Mouse (Mus musculus): ENCODE data around the gene Ice1.

The Ice1 gene

GRCm38 (mm10) chr13:70637282-70637661 lies at the start of gene Ice1:
Gene Ice1 (minus strand): TSS chr13:70637634.
- no peak for DNase-seq (ENCODE audit: low spot score)

DNA sequence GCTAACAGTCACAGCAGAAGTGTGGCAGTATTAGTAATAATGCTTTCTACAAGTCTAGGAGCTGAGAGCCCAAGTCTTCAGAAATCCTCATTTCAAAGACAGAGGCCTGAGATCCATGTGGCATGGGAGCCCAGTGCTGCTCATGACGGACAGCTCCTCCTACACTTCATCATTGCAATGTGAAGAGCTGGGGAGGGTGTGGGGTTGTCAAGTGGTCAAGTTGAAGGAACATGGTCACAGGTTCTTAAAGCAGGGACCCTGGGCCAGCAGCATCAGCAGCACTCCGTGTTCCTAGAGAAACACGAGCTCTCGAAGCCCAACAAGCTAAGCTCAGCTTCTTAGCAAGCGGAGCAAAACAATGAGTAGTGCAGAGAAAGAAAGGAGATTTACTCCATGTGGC lies 48.4 kb upstream of the Ice1 start:
- DNase-seq (ENCODE audit: low spot score) = no peak

DNA sequence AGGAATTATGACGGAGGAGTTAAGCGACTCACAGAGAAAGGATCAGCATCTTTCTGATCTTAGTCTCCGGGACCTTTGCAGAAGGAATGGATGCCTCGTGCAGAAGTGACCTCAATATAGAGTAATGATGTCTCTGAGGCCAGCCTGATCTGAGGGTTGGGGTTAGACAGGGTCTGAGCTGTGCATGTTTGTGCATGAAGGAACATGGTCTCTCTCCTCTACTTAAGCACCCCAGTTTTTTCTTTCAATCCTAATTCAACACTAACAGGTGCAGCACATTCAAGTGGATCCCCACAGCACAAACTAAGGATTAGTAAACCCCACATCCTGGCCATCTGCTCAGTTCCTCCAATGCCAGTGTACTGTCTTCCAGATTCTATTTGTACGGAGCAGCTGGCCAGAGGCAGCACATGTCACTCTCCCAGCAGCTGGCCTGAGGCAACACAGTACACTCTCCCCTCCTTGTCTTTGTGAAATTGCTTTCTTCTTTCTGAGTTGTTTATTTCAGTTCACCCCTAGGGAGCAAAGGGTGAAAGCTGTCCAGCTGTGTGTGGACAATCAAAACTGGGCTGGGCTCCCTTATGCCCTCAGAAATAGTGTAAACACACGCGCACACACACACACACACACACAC lies 47.7 kb upstream of the Ice1 start:
- DNase-seq (ENCODE audit: low spot score) = no peak

- DNase-seq (ENCODE audit: low spot score) = peak; percentile 15
These were observed 44.2 kb upstream of the Ice1 start for GRCm38 (mm10) chr13:70681411-70682183.

GRCm38 (mm10) chr13:70680316-70680715 lies 42.9 kb upstream of the Ice1 start:
- DNase-seq (ENCODE audit: low spot score) = no peak

DNA sequence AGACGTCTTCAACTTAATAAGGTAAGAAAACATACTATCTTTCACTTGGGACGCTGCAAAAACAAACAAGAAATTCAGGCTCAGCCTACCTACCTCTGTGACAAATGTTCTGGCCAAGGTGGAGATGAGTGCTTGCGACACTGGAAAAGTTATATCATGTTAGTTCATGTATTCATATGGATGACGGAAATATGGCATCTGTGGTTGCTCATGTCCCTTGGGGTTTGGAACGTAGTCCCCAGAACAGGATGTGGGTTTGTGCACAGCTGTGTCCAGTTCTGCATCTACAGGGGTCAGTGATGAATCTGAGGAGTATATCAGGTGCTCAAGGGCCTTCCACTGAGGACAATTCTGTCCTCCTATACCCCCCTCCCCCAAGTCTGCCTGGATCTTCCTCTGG lies 40.3 kb upstream of the Ice1 start:
- no peak for DNase-seq (ENCODE audit: low spot score)

DNA sequence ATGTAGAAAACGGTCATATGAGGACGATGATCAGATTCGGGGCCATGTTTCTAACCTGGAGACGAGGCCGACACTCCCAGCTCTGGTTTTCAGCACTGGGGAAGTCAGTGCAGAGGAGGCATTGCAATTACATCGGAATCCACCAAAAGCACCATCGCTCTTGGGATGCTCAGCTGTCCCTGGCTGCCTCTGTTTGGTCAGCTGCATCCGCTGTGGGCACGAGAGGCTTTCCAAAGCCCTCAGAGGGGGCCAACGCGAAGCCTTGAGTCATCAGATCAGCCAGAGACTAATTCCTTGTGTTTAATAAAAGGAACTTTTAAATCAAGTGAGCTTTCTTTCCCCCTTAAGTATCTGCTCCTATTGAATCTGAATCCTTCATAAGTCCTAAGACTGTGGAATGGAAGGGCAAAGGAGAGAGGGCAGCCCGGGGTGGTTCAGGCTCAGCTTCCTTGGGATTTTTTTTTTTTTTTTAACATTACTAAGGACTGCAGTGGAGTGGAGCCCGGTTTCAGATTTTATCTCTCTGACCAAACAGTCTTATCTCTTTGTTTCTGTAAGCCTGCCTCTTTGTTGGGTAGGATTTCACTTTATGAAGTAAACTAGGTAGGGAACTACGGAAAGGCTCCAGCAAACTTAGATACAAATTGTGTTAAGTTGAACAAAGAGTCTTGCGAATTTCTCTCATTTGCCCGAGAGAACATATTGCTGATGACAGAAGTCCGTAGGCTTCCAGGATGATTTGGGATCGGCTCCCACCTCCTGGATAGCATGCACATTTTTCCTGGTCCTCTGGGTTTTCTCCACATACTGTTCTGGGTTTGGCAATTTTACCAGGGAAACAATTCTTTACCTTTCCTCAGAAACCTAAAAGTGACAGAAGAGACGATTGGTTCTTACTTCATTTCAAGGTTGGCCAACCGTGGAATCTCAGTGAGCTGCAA lies 39.1 kb upstream of the Ice1 start:
- DNase-seq (ENCODE audit: low spot score) = no peak

DNA sequence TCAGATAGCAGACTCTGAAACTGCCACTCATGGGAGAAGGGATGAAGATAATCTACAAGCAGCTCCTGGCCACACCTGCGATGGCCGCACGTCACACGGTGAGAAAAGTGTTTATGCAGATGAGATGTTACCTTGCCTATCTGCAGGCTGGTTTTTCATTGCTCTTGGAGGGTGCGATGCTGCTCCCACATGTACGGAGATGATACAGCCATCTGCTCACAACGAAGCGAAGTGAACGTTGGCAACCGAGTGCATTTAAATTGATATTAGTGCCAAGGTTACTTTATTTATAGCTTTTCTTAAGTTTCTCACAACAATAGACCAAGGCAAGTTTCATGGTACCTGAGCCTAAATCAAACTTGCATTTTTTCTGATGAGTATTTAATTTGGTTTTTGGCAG lies 37.6 kb upstream of the Ice1 start:
- no peak for DNase-seq (ENCODE audit: low spot score)

DNA sequence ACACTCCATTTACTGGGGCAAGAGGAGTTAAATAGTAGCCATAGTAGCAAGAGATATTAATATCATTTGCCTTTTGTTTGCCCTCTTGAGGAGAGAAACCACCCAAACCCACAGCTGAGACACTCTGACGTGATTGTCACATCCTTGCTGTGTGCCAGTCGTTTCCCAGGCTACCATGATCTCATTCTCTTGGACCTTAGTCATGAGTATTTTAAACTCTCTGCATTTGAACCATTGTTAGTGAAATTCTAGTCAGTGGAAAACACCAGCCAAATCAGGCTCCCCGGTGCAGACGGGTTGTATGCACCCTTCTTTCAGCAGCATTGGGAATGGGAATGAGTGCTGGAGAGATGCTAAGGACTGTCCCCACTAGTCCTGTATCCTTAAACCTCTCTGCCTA lies 32.6 kb upstream of the Ice1 start:
- DNase-seq (ENCODE audit: low spot score) = no peak

DNA sequence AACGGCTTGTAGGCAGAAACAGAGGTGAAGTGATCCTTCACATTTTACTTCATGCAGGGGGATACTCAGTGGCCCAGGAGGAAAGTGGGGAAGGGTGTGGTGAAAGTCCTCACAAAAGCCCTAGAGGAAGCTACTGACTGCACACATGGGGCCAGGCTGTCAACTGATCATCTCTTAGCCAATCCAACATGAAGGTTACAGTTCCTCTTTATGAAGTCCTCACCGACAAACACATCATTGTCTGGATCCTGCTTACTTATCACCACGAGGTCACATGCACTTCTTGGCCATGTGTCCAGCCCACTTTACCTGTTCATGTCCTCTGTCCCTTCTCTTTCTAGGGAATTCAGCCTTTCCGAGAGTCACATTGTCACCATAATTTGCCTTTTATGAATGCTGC lies 22.3 kb upstream of the Ice1 start:
- DNase-seq (ENCODE audit: low spot score) = no peak

DNA sequence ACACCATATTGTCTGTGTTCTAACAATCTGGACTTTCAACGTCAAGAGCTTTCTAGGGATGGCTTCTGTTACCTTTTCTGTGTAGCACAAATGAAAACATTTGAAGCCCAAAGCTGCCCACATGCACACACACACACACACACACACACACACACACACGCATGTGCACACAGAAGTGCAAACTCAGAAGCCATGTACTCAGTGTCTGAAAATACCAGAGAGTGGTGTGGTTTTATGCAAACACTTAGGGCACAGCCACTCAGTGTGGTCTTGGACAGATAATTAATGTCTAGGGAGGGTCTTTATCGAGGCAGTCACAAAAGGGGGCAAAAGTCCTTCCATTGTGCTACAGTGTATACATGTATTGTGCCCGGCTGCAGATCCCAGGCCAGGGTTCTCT lies 19.3 kb upstream of the Ice1 start:
- DNase-seq (ENCODE audit: low spot score) = no peak

DNA sequence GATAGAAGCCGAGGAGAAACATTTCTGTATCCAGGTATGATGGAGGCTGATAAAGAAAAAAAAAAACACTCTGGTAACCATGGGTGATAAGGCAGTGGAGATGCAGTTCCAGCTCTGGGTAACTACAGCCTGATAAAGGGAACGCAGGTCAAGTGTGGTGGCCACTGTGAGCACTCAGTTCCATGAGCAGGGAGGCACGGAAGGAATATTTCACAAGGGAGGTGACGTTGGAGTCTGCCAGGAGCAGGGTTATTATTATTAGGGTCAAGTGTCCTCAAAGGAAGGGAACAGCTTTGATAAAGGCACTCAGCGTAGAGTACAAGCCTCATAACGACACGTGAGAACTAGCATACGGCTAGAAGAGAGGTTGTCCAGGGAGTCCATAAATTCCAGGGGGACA lies 18.9 kb upstream of the Ice1 start:
- no peak for DNase-seq (ENCODE audit: low spot score)

DNA sequence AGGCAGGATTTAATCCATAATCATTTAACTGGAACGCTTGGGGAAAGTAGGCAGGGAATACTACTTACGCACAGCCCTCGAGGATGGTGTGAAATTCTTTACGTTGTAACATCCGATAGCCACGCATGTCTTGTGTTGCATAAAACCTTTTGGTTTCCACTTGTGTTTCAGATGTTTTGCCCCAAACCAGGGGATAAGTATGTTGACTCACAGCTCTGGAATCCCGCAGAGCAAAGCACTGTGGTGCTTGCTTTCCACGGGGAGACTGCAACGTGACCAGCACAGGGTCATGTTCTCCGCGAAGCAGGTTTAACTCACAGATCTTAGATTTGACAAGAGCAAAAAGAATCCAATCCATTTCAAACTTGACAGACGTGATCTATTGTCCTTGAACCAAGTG lies 18.1 kb upstream of the Ice1 start:
- DNase-seq (ENCODE audit: low spot score) = peak; percentile 44

GRCm38 (mm10) chr13:70654091-70654770 lies 16.8 kb upstream of the Ice1 start:
- DNase-seq (ENCODE audit: low spot score) = no peak

- DNase-seq (ENCODE audit: low spot score) = no peak
These were observed 16.0 kb upstream of the Ice1 start for GRCm38 (mm10) chr13:70653457-70653856.

DNA sequence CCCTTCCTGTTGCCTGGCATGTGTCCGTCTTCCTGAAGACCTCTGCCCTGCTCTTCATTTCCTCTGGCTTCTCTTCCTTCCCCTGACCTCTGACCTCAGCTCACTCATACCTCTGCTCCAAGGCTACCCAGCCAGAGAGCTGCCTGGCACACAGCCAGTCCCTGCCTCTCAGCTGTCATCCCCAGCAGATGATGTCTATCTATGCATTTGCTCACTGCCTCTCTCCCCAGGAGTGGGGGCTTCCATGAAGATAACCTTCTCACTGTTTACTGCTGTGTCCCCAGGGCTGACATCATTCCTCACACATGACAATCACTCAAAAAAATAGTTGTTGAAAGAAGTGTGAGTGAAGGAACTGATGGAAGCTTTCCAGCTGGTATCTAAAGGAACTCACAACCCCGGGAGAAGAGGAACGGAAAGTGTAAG lies 12.6 kb upstream of the Ice1 start:
- no peak for DNase-seq (ENCODE audit: low spot score)

- DNase-seq (ENCODE audit: low spot score) = no peak
These were observed 8.6 kb upstream of the Ice1 start for GRCm38 (mm10) chr13:70645968-70646505.

- DNase-seq (ENCODE audit: low spot score) = no peak
These were observed 6.6 kb upstream of the Ice1 start for GRCm38 (mm10) chr13:70644083-70644462.

- peak; percentile 58 for DNase-seq (ENCODE audit: low spot score)
These were observed 6.1 kb upstream of the Ice1 start for GRCm38 (mm10) chr13:70643408-70644082.

DNA sequence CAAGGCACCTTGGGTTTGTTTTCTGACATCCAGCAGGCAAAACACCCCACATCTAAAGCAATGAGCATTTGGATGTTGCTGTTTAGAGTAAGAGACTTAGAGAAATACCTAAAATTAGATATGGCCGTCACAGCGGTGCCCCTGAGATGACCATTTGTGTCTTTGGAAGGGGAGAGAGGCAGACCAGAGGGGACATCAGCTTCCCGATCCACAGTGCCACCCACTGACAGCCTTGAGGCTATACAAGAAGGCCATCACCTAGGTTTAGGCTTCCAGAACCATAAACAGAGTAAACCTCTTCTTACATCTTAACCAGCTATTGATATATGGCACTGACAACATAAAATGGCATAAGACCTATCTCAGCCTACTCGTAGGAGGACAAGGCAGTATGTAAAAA lies 4.5 kb upstream of the Ice1 start:
- DNase-seq (ENCODE audit: low spot score) = no peak

- DNase-seq (ENCODE audit: low spot score) = no peak
These were observed 3.9 kb upstream of the Ice1 start for GRCm38 (mm10) chr13:70641381-70641780.
